Mouse (Mus musculus) olfactory bulb, adult 2 months (tissue): Measurements from ENCODE around the gene Adgrl3.

ENCODE experiments used
- CTCF ChIP-seq: fragments of 200-500 bp; IDR thresholded peaks from 2 replicates; pipeline ENCODE4 v1.5.1; 2012; ENCODE audit warnings: low read depth, mild to moderate bottlenecking, low read length, moderate library complexity; ENCODE audit not compliant: insufficient read depth
- POLR2A ChIP-seq: fragments of 200-500 bp; IDR thresholded peaks from 2 replicates; pipeline ENCODE4 v1.6.1; 2012; ENCODE audit warnings: mild to moderate bottlenecking, low read depth, low read length, moderate library complexity; ENCODE audit not compliant: insufficient read depth

DNA sequence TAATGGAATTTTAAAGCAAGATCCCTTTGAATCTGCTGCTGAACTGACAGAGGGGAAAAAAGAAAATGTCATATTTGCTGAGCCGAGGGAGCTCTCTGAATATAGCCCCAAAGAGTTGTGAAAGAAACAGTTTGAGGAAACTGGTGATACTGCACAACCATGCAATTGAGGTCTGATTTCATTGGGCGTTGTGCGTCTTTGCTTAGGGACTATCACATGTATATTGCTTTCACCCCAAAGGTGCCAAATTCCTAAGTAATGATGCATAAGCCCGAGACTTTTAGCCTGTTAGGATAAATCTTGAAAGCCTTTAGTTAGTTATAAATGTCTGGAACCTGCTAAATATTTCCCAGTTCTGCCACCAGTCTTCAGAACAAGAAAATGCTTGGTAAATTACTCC, 594.7 kb downstream of the Adgrl3 start:
- TF ChIP-seq CTCF = no peak
- TF ChIP-seq POLR2A = no peak
